Mouse (Mus musculus) telencephalon, adult 2 months (tissue): ENCODE results near the gene Scamp1.

Experiments
- DNase-seq: peaks from one replicate; pipeline ENCODE4 v3.0.0-alpha.2; 2011; ENCODE audit warnings: low read depth, low spot score

Gene Scamp1

DNA sequence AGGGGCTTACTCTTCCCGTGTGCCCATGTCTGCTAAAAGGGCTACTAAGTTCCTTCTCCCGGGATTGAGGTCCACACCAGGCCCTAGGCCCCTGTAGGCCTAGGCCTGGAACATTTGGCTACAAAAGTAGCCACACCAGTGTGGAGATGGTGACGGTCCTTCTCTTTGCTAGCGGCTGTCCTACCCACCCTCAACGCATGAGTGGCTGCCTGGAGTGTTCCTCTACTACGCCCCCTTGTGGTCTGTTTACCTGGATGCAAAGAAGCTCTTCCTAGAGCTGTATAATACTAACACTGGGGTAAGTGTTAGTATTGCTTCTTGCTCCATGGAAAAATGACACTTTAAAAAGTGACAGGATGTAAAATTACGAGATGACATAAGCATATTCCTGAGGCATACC lies 108.5 kb downstream of the Scamp1 start:
- DNase-seq, result no peak

DNA sequence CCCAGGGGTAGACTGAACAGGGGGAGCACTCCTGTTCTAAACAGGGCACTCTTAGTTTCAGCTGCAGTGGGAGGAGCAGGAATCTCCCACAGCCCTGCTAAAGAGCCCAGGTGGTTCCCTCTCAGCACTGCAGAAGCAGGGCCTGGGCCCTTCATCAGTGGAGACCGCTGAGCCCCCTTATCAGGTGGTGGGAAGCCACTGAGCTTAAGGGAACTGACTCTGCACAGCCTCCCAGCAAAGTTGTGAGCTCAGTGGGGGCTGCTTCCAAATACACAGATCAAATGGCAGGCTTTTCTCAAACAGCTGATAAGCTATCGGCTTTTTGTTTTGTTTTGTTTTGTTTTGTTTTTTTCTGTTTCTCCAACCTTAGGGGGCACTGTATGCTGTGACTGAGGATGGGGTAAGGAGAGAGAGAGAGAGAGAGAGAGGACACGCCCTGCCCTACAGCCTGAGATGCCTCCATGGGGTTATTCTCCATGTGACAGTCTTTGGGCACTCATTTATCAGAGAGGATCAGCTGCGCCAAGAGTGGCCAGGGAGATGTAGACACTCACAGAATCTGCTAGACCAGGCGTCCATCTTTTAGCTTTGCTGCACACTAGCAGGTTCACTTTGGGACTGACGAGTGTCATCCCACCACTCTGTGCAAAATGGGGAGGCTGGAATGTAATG lies 110.1 kb downstream of the Scamp1 start:
- DNase-seq, result no peak

DNA sequence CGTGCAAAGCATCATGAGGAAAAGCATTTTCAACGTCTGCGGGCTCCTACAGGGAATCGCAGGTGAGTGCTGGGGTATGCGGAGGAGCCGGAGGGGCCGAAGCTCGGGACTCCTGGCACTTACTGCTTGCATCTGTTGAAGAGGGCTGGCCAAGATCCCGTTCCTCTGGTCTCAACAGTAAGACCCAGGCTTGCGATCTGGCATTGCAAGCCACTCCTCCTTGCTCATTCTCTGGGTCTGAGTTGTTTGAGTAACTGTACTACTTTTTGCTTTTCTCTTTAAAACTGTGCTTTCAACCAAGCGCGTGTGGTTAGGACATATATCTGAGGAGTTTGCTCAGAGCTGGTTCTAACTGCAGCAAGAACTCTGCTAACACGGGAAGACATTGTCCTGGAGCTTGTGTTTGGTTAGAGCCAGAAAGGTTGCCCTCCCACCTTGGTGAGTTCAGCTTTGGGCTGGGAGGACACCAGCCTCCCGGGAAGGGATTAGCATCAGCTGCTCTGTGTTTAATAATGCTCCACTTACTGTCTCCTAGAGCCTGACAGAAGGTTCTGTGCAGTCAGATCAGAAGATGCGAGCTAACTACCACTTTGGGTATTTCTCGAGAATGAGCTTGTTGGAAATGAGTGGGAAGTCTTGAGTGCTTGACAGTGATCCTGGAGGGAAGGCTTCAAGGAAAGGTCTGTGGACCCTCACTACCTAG lies 110.9 kb downstream of the Scamp1 start:
- no peak for DNase-seq

DNA sequence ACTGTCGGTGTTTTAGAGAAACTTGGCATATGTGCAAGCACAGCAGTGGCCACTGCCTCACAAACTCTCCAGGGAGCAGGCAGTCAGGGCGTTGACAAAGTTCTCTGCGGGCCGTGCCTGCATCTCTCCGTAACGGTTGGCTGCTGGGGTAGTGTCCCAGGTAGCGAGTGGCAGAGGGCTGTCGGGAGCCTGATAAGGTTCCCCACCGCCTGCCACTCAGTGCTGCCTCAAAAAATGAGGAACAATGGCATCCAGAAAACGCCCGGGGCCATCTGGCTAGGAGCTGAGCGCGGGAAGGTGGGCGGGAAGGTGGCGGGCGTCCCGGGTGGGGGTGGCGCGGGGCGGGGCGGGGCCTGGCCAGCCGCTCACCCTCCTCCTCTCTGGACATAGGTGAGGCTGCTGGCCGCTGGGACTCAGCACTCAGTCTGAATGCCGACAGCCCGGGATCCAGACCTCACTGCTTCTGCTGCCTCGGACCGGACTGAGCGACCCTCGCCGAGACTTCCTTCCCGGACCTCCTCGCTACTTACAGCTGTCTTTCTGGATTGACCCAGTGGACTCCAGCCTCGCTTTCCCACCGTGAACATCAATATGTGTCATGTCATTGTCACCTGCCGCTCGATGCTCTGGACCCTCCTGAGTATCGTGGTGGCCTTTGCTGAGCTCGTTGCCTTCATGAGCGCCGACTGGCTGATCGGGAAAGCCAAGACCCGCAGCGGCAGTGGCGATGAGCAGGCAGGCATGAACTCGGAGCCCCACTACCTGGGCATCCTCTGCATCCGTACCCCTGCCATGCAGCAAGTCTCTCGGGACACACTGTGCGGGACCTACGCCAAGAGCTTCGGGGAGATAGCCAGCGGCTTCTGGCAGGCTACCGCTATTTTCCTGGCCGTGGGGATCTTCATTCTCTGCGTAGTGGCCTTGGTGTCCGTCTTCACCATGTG lies 111.8 kb downstream of the Scamp1 start:
- DNase-seq, result no peak

DNA sequence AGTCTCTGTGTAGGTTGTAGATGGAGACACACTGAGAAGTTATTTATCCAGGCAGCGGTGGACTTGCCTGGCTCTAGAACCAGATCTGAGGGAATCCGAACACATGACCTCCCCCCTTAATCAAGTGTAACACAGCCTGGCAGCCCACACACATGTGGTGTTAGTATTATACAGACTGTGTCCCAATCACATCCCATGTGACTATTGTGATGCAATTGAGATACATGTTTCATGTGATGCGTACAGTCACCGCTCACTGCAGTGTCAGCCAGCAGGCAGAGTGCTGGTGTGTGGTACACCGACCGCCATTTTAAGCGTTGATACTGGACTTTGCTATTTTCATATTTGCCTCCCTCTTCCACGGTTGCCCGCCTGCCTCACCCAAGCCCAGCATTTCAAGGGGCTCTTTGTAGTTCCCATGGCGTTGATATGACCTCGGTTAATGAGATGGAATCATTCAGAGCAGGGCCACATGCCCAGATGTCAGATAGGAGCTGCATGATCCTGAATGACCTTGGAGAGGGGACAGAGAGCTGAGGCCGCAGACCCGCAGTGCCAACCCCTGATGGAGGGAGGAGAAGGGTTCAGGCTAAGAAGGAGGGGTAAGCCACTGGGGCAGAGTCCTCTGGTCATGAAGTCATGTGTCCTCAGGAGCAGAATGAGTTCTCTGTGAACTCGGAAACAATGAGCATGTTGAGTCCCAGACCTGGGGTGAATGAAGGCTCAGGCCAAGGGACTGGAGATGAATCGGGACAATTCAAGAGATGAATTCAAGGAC lies 112.9 kb downstream of the Scamp1 start:
- peak; percentile 64 for DNase-seq

DNA sequence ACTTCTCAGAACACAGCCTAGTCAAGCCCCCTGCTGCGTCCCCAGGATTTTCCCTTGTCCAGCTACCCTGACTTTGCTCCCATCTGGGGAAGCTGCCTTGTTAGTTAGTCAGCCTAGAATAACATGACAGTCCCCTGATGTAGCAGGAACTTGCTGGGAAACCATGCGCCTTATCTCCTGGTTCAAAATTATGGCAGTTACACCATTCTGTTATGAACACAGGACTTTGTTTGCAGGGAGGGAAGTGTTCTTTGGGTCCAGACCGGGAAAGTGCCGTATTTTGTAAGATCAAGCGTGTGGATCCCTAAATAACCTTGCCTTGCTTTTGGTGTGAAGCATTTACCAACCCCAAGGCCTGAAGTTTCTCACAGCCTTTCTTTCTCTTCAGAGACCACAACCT lies 114.0 kb downstream of the Scamp1 start:
- no peak for DNase-seq

DNA sequence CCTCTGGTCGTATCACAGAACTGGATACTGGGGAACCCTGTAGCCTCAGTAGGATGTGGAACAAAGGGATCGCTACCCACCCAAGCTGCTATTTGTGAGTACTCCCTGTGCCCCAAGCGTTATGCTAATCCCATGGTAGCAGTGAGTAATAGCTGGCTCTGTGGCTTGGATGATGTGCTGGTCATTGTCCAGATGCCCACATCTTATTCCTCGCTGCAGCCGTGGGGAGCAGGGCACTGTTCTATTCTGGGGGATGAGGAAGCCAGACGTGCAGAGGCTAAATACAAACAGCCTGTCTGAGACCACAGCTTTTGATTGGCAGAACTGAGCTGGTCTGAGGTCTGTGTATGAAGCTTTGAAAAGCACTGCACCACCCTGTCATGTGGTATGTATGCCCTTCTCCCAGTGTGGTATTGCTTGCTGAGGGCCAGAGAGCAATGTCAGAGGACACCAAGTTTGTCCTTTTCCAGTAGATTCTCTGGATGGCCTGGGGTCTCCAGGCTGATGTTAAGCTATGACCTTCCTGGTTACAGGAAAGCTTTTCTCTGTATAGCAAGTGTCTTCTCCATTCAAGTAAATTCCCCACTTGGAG lies 116.2 kb downstream of the Scamp1 start:
- DNase-seq, result no peak

DNA sequence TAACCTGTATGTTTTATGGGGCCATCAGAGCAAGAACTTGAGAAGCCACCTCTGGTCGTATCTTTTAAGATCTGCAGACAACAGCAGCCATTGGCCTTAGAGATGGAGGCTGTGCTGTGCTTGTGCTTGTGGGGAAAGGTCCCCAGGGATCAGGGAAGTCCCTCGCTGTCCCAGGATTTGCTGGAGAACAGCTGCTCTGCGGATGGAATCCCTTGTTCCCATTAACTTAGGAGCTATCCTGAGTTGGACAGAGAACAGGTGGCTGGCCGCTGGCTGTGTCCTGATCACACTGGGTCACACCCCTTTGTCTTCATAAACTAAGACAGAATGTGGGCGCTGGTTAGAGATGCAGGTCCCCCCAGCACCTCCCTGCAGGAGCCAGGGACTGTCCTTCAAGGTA lies 117.3 kb downstream of the Scamp1 start:
- no peak for DNase-seq

DNA sequence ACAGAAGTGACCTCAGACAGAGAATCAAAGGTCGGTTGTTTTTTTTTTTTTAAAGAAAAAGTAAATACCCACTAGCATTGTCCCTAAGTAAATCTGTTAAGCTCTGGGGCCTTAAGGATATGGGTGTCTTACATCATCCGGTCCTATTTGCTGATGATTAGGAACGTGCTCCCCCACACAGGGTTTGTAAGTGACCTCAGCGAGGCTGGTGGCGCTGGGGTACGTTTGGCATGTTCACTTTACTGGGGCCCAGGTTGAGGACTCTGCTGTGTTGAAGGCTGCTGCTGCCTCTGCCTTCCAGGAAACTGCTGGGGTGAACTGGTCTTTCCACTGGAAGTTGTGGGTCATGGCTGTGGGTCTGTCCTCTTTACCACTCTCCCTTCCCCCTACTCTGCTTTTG lies 121.2 kb downstream of the Scamp1 start:
- DNase-seq, result no peak

DNA sequence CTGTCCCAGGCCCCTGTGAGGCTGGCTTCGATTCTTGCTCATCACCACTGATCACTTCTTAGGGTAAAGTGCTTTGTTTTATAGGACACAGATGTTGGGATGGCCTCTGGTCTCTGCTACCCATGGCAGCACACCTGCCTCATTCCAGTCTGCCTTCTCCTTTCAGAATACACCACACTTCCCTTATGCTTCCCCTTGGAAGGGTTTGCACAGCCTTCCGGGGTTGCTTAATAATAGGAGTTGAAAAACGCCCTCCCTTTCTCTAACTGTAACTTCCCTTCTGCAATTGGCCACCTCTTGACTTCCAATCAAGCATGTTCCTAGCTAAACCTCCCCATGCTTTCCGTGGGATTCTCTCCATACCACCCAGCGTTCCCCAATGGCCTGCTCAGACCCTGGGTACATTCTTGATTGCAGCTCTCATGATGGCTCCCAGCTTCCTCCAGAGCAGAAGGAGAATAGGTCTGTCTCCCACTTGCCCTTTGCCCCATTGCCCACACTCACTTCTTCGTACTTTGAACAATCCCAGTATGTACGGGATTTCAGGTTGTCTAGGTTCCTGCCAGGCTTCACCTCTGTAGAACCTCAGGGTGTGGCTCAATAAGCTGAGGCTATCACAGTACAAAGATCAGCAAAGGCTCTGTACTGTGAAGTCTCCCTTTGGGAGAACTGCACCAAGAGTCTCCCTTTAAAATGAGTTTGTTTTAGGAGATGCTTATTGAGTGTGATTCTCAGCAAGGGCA lies 126.0 kb downstream of the Scamp1 start:
- no peak for DNase-seq

DNA sequence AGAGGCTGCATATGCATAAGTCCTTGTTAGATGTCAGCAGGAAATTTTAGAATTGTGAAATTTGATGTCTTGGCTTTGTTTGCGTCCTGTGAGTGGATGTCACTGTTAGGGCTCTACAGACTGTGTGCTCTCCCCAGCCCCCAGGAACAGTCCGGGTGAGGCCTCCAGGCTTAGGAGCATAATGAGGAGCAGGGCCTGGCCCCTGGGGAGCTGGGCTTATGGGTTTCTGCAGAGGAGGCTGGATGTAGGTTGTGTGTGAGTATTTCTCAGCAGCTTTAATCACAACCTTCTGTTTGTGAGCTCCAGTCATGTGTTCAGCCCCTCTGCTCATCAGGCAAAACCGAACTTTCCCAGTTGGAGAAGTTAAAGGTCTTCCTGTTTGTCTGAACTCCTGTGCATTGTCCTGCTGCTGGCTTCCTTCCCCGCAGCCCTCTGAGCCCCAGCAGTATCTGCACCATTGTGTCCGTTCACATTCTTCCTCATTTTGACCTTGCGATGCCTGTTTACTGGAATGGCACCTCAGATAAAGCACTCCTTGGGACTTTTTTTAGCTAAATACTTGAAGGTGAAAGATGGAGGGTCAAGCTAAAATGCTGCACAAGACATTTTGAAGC lies 126.7 kb downstream of the Scamp1 start:
- DNase-seq, result no peak

DNA sequence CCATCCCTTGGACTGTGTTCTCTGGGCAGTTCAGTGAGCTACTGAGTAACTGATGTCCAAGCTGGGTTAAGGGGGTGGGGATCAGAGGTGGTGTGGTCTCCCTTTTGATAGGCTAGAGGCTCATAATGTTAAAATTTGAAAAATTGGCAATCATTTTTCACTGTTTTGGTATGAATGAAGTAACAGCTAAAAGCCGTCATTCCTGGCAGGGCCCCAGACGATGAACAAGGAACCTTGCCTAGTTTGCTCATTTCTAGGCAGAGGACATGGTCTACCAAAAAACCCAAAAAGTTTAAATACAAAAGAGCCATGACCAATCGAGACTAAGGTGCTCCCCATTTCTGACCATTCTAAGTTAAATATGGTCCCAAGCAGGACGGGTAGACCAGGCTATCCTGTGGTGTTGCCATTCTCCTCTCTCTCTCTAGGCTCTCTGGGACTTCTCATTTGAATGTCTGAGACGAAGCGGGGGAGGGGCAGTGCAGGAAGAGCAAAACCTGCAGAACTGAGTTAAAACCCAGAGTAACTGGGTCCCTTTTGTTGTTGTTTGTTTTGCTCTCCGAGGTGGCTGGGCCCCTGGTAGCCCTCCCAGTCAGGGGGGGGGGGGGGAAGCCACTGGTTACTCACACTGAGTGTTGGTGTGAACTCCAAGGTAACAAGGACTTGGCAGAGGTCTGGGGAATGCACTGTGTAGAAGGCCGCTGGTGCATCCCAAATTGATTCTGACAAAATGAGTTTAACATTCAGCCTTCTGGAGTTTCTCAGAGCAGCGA lies 129.8 kb downstream of the Scamp1 start:
- no peak for DNase-seq

DNA sequence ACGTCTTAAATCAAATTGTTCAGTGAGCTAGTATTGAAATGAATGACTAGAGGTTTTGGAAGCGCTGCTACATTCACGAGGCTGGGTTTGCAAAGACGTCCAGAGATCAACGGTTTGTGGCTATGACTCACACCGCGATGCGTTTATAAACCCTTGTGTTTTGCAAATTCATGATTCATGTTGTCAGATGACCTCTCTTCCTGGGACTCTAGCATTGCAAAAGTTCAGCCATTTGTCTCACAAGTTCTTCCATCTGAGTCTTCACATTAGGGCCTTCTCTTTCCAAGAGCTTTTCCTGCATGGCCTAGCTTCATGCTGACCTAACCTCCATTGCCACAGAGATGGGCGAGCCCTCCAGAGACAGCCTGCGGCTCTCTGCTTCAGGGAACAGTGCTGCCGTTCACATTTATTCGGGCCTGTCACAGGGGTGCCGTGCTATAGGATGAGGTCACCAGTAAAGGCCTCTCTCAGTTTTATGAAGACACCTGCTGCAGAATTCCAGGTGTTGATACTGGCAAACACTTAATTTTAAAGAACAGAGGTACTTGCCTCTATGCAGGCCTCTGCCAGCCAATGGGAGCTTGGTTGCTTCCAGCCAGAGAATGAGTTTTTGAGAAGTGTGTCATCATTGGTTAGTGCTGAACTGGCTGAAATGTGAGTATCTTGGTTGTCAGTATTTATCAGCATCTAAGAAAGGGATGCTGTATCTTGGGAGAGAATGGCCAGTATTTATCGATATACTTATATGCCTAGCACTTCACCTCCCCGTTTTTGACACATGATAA lies 131.0 kb downstream of the Scamp1 start:
- DNase-seq, result no peak

DNA sequence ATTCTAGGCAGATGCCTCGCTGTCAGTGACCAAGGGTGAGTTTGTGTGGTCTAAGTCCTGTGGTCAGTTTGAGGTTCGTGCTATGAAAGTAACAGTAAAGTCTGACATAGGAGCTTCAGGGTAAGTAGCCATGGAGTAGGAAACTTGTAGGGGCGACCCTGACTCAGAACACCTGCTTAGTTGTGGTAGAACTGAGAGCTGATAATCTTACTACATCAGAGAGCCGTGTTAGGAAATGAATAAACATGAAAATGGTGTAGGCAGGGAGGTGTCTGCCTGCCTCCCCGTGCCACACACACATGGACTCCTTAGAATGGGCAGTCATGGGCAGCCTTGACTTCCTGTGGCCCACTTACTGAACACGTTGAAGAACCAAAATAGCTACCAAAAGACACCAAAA lies 132.0 kb downstream of the Scamp1 start:
- no peak for DNase-seq

DNA sequence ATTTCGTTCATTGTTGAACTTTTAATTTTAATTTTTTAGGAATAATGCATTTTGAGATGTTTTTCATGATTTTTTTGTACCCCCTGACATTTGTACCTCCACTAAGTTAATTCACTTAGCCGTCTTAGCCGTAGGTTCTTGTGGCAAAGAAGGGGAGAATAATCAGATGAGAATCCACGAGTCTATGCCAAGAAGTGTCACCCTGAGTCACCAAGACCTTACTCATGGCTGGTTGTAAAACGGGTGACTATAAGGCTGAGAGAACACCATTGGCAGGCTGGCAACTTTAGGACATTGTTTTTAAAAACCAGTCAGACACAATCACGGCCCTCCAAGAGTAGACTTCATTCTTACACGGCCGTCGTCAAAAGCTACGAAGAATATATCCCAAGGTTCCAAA lies 132.8 kb downstream of the Scamp1 start:
- DNase-seq, result no peak
